Mouse (Mus musculus): Measurements from ENCODE around the gene Rps8. TPM values are rescaled to one million over a fixed set of nuclear protein-coding genes. Genes with fewer than 3 reads are reported as not detected.
"Not testable (repeated sequence)": the region's sequence is repeated elsewhere in the genome, so short reads cannot be mapped to it uniquely, and the experiment has no call there.

Gene Rps8
- polyA plus RNA-seq, 1 experiment from 2014 or later = 1,312 TPM

- Histone ChIP-seq H3K27ac (ENCODE audit: low read depth) (peak overlapping the region; percentile 86), H3K4me2 (peak overlapping the region; percentile 68), H3K36me3 (ENCODE audit: insufficient read depth) (no peaks in the 10 kb centered on the region), H3K4me3 (ENCODE audit: low read depth, low read length) (peak overlapping the region; percentile 36), H3K9ac (peak overlapping the region; percentile 53), H3K4me1 (ENCODE audit: insufficient read depth) (no peaks in the 10 kb centered on the region), H3K27me3 (ENCODE audit: insufficient read depth, low read length) (no peaks in the 10 kb centered on the region), H3K9me3 (ENCODE audit: low read depth, low read length) (no peaks in the 10 kb centered on the region)
- DNase-seq = peak; percentile 97
- WGBS = 0% methylated on average over 16 of the region's 16 CpGs
- peak; percentile 67 for ATAC-seq (ENCODE audit: insufficient read depth)
- peak; percentile 82 for TF ChIP-seq CTCF (IDR thresholded peaks at IDR 0.05; ENCODE audit: low read depth)
Measured at GRCm38 (mm10) chr4:117189382-117189855, 33.4 kb upstream of the Rps8 start.

GRCm38 (mm10) chr4:117188969-117189368 is 32.9 kb upstream of the Rps8 start:
- ATAC-seq (ENCODE audit: insufficient read depth) = no peak
- H3K27me3 ChIP-seq (ENCODE audit: insufficient read depth, low read length) = no peaks in the 10 kb centered on the region
- no peaks in the 10 kb centered on the region for H3K4me1 ChIP-seq (ENCODE audit: insufficient read depth)
- peak overlapping the region; percentile 53 for H3K9ac ChIP-seq
- H3K36me3 ChIP-seq (ENCODE audit: insufficient read depth) = no peaks in the 10 kb centered on the region
- 55% methylated on average over 3 of the region's 3 CpGs for WGBS
- no peak for TF ChIP-seq CTCF (IDR thresholded peaks at IDR 0.05; ENCODE audit: low read depth)
- H3K4me2 ChIP-seq = peak overlapping the region; percentile 68
- no peaks in the 10 kb centered on the region for H3K9me3 ChIP-seq (ENCODE audit: low read depth, low read length)
- H3K4me3 ChIP-seq (ENCODE audit: low read depth, low read length) = peak overlapping the region; percentile 36
- H3K27ac ChIP-seq (ENCODE audit: low read depth) = peak overlapping the region; percentile 86
- DNase-seq = no peak

- H3K9me3 ChIP-seq (ENCODE audit: low read depth, low read length); H3K4me1 ChIP-seq (ENCODE audit: insufficient read depth); DNase-seq; H3K27me3 ChIP-seq (ENCODE audit: insufficient read depth, low read length); H3K27ac ChIP-seq (ENCODE audit: low read depth): not testable (repeated sequence)
- ATAC-seq (ENCODE audit: insufficient read depth) = peak; percentile 35; the same call in 1 of the 2 replicates
- peak overlapping the region; percentile 51 for H3K9ac ChIP-seq
- H3K36me3 ChIP-seq (ENCODE audit: insufficient read depth) = peaks cover 26% of the 10 kb centered on the region
- WGBS = 9% methylated on average over 9 of the region's 9 CpGs
- peak overlapping the region; percentile 84 for H3K4me2 ChIP-seq
- peak overlapping the region; percentile 74 for H3K4me3 ChIP-seq (ENCODE audit: low read depth, low read length)
Measured at GRCm38 (mm10) chr4:117182759-117183096, 26.7 kb upstream of the Rps8 start.

GRCm38 (mm10) chr4:117181863-117182758 is 26.1 kb upstream of the Rps8 start, which contains the start of gene Kif2c:
Kif2c (minus strand) TSS chr4:117182639.
- Histone ChIP-seq H3K4me1 (ENCODE audit: insufficient read depth) (no peaks in the 10 kb centered on the region), H3K9me3 (ENCODE audit: low read depth, low read length) (no peaks in the 10 kb centered on the region), H3K9ac (peak within 1 kb of the TSS; percentile 51), H3K36me3 (ENCODE audit: insufficient read depth) (peaks cover 32% of the 10 kb centered on the region), H3K4me2 (peak within 1 kb of the TSS; percentile 84), H3K4me3 (ENCODE audit: low read depth, low read length) (peak within 1 kb of the TSS; percentile 74), H3K27ac (ENCODE audit: low read depth) (peak within 1 kb of the TSS; percentile 83), H3K27me3 (ENCODE audit: insufficient read depth, low read length) (no peaks in the 10 kb centered on the region)
- TF ChIP-seq CTCF (IDR thresholded peaks at IDR 0.05; ENCODE audit: low read depth) = no peak
- WGBS = under 1% methylated on average over 42 of the region's 42 CpGs
- DNase-seq = peak; percentile 98
- ATAC-seq (ENCODE audit: insufficient read depth) = peak; percentile 98

GRCm38 (mm10) chr4:117169936-117170335 is 13.9 kb upstream of the Rps8 start:
- no peak overlapping the region for H3K27ac ChIP-seq (ENCODE audit: low read depth)
- no peaks in the 10 kb centered on the region for H3K27me3 ChIP-seq (ENCODE audit: insufficient read depth, low read length)
- H3K36me3 ChIP-seq (ENCODE audit: insufficient read depth) = peaks cover 99% of the 10 kb centered on the region
- TF ChIP-seq CTCF (IDR thresholded peaks at IDR 0.05; ENCODE audit: low read depth) = no peak
- H3K9ac ChIP-seq = no peak overlapping the region
- no peak overlapping the region for H3K4me3 ChIP-seq (ENCODE audit: low read depth, low read length)
- no peaks in the 10 kb centered on the region for H3K4me1 ChIP-seq (ENCODE audit: insufficient read depth)
- H3K4me2 ChIP-seq = no peak overlapping the region
- ATAC-seq (ENCODE audit: insufficient read depth) (no peak), DNase-seq (no peak)
- H3K9me3 ChIP-seq (ENCODE audit: low read depth, low read length) = no peaks in the 10 kb centered on the region
- 82% methylated on average over 5 of the region's 5 CpGs for WGBS

GRCm38 (mm10) chr4:117161183-117161582 is 5.1 kb upstream of the Rps8 start:
- no peak for TF ChIP-seq CTCF (IDR thresholded peaks at IDR 0.05; ENCODE audit: low read depth)
- no peak overlapping the region for H3K4me3 ChIP-seq (ENCODE audit: low read depth, low read length)
- no peaks in the 10 kb centered on the region for H3K9me3 ChIP-seq (ENCODE audit: low read depth, low read length)
- no peak overlapping the region for H3K4me2 ChIP-seq
- H3K27ac ChIP-seq (ENCODE audit: low read depth) = no peak overlapping the region
- H3K9ac ChIP-seq = no peak overlapping the region
- no peaks in the 10 kb centered on the region for H3K4me1 ChIP-seq (ENCODE audit: insufficient read depth)
- WGBS = 63% methylated on average over 4 of the region's 4 CpGs
- ATAC-seq (ENCODE audit: insufficient read depth) (no peak), DNase-seq (no peak)
- H3K27me3 ChIP-seq (ENCODE audit: insufficient read depth, low read length) = no peaks in the 10 kb centered on the region
- peaks cover 68% of the 10 kb centered on the region for H3K36me3 ChIP-seq (ENCODE audit: insufficient read depth)

- Histone ChIP-seq H3K27me3 (ENCODE audit: insufficient read depth, low read length) (no peaks in the 10 kb centered on the region), H3K4me1 (ENCODE audit: insufficient read depth) (no peaks in the 10 kb centered on the region), H3K9ac (no peak overlapping the region), H3K4me3 (ENCODE audit: low read depth, low read length) (no peak overlapping the region), H3K9me3 (ENCODE audit: low read depth, low read length) (no peaks in the 10 kb centered on the region), H3K27ac (ENCODE audit: low read depth) (no peak overlapping the region), H3K4me2 (no peak overlapping the region), H3K36me3 (ENCODE audit: insufficient read depth) (peaks cover 60% of the 10 kb centered on the region)
- TF ChIP-seq CTCF (IDR thresholded peaks at IDR 0.05; ENCODE audit: low read depth) = no peak
- ATAC-seq (ENCODE audit: insufficient read depth) = no peak
- no peak for DNase-seq
- WGBS = 75% methylated on average over 10 of the region's 10 CpGs
Measured at GRCm38 (mm10) chr4:117159666-117160065, 3.6 kb upstream of the Rps8 start.

Measured in lung, embryonic 14.5 days (tissue).